Mouse (Mus musculus): ENCODE results near the gene Tmem42.
A peak's percentile ranks its signal among the peaks of the same experiment; 100 is the strongest.

Tmem42 gene

DNA sequence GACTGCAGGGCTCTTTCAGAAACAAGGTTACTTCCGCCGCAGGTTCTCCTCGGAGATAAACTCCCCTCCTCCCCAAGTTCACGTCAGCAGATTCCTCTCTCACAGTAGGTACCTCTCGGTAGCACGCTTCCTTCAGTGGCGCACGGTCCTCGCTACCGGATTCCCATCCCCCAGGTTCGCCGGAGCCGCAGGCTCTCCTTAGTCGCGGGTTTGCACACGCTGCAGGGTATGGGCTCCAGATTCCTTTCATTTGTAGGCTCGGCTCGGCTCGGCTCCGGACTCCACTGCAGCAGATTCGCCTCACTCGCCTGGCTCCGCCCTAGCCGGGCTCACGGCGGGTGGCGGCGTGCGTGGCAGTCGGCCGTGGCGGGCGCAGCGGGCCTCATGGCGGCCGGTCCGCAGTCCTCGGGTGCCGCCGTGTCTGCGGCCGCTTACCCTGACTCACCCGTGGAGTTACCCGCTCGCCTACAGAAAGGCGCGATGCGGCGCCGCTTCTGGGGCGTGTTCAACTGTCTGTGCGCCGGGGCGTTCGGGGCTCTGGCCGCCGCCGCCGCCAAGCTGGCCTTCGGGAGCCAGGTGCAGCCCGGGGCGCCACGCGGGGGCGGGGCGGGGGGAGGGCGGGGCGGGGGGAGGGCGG, at the start of gene Tmem42:
Gene Tmem42 (plus strand): TSS at position 332 of the 637 bp plus-strand sequence.
- peak; percentile 85 to 87 for DNase-seq

DNA sequence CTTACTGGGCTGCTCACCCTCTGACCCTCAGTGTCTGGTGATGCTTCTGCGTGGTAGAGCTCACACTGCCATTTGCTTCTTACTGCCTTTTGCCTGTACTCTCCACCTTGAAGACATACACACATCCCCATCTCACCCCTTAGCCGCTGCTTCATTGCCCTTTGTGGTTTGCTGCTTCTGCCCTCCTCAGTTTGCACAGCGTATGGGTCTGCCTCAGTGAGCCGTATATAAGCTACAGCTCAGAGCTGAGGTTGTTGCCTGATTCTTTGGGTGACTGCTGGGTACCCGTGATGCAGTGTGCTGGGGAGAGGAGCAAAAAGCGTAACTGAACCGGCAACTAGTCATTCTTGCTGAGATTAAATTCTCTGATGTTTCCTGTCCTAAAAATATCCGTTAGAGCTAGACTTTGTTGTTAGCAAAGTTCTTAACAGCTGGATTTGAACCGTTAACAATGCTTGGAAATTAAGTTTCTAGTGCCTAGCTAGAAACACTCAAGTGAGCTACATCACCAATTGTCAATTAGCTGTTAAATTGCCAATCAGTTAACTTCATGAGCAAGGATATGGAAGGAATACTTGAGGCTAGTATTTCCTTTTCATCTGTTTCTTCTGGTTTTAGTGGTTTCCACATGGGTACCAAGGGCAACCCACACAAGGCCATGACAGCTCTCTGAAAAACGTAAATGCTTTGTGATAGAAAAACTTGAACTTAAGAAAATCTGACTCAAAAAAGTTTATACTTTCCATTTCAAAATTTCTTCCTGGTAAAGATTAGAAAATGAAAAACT, 22.5 kb upstream of the Tmem42 start:
- no peak for DNase-seq

DNA sequence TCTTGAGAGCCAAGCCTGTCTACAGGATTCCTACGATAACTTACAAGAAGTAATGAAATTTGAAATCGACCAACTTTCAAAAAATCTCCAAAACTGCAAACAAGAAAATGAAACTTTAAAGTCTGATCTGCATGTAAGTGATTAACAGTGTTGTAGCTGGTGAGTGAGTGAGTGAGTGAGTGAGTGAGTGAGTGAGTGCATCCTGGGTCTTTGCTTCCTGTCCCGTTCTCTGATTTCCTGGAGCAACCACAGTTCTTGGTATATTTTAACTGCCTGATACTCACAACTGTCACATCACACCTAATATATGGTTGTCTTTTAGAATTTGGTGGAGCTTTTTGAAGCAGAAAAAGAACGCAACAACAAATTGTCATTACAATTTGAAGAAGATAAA, 21.9 kb upstream of the Tmem42 start:
- DNase-seq: no peak

DNA sequence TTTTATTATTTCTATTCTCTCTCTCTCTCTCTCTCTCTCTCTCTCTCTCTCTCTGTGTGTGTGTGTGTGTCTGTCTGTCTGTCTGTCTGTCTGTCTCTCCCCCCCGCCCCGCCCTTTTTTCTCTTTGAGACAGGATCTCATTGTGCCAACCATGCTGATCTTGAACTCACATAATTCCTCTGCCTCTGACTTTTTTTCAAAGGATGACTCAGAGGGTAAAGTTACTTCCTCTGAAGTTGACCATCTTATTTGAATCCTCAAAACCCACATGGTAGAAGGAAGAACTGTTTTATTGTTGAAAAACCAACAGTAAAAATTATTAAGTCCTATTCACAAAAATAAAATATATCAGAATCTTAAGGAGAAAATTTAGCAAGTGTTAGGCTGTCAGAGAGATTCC, 16.4 kb upstream of the Tmem42 start:
- no peak for DNase-seq

DNA sequence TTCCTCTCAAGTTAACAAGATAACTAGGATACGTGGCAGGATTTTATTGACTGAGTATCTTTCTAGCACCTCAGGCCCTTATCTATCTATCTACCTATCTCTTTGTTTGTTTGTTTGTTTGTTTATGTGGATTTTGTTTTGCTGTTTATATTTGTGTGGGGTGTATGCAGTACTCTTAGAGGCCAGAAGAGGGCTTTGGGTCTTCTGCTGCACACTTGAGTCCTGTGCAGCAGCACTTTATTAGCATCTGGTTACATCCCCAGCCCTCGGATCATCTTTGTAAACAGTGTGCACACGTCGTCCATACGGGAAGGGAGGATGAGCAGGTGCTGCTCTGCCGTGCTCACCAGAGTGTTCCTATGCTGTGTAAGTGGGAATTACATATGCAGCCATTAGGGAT, 15.1 kb upstream of the Tmem42 start:
- DNase-seq: no peak

DNA sequence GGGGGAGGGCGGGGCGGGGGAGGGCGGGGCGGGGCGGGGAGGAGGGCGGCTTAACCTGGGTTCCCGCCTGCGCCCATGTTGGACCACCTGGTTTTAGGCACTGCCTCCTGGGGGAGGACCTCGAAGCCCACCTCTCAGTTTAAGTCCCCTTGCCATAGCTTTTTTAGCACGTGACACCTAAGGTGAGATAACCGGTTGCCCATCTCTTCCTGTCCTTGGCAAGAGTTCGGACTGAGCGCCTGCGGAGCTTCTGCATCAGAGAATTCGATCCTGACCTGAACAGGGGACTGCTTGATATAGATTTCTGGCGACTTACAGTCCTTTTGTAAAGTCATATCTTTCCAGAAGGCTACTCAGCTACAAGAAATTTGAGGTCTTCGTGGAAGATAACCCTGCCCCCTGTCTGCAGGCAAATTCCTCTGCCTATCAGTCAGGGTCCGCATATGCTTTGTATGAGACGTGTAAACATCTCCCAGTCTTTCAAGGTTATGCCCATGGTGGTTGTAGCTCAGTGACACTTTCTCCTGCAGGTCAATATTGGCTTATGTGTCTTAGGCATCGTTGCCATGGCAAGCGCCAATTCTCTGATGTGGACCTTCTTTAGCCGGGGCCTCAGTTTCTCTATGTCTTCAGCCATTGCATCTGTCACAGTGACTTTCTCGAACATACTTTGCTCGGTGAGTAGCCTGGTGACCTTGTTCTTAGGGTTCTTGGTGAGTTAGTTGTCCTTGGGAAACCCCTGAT, 682 bp downstream of the Tmem42 start:
- peak in 1 of 2 experiments; percentile 36 for DNase-seq

DNA sequence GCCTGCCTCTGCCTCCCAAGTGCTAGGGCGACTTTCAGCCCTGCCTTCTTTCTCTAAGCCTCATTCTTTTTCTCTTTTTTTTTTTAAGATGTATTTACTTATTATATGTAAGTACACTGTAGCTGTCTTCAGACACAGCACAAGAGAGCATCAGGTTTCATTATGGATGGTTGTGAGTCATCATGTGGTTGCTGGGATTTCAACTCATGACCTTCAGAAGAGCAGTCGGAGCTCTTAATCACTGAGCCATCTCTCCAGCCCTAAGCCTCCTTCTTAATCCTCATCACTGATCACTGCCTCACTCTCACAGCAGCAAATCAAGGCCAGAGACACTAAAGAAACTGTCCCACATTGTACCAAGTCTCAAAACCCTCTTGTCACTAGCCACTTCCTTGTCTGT, 3.1 kb downstream of the Tmem42 start:
- DNase-seq: no peak

DNA sequence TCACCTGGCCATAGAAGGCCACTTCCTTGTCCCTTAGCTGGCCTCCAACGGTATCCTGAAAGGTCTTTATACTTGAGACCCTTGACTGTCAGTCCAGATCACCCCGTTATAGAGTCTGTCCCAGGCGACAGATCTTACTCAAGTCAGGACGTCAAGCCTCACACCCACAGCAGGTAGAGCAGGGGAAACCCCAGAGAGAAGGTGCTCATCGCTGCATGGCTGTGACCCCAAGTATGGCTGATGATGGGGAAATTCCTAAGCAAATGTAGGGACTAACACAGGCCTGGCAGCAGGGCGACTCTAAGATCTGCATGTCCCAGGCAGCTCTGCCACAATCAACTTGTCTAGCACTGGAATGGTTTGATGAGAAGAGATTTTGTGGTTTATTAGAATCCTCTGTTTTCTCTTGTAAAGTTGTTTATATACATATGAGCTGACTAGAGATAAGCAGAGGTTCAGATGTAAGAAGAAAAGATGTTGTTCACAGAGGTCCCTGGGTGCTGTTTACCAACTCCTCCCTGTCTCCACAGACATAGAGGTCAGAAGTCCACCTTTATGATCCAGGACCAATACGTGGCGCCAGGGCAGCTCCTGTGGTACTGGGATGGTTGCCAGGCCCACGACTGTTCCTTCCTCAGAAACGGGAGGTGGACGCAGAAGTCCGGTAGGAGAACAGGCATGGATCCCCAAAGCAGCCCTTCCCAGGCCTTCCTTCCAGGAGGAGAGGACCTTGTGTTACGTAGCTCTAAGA, 10.5 kb downstream of the Tmem42 start:
- DNase-seq: no peak

DNA sequence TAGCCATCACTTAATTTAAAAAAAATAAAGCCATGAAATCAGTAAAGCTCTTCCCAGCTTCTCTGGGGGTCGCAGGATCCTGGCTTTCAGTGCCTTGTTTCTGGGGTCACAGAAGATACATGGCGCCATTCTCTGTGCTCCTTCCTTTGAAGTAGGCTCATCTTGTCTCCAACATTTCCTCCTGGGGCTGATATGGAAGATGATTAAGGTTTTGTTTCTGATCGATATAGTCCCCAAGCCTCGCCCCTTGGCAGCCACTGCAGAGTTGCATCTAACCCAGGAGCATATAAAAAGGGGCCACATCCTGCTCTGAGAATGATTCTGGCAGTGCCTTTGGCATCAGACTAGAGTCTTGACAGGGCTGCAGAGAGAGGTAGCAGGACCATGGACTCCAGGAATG, 13.3 kb downstream of the Tmem42 start, which contains the start of gene Tgm4:
Gene Tgm4 (plus strand): TSS at position 301 of the 400 bp plus-strand sequence.
- DNase-seq: no peak

DNA sequence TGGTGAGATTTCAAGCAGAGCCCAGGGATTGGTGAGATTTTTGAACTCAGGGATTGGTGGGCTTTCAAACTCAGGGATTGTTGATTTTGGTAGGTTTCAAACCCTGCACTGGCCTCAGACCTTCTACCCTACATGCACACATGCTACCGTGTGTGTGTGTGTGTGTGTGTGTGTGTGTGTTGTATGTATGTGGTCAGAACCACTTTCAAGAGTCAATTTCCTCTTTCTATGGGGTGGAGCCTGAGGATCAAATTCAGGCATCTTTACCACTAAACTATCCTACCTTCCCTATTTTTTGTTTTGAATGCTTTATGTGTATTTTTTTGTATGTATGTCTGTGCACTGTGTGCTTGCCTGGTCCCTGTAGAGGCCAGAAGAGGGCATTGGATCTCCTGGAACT, 26.5 kb downstream of the Tmem42 start:
- no peak for DNase-seq

DNA sequence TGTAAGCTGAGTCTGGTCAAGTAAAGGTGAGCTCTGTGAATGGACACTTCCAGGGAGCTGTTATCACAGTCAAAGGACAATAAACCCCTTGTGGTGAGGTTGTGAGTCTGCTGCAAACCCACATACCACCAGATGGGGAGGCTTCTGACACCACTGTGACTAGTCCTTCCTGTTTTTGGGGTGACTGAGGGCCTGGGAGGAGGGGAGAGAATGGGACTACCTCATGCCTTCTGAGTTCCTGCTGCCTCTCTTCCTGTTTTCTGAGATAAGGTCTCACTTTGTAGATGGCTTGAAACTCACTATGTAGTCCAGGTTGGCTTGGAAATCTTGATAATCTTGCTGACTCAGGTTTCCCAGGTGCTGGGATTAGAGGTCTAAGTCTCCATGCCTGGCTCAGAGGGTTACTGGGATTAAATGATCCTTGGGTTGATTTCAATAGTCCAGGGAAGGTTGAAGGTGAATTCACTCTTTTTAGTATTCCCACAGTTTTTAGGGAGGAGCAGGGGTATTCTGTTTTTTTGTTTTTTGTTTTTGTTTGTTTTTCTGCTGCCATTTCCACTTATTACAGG, 37.7 kb downstream of the Tmem42 start:
- no peak for DNase-seq

DNA sequence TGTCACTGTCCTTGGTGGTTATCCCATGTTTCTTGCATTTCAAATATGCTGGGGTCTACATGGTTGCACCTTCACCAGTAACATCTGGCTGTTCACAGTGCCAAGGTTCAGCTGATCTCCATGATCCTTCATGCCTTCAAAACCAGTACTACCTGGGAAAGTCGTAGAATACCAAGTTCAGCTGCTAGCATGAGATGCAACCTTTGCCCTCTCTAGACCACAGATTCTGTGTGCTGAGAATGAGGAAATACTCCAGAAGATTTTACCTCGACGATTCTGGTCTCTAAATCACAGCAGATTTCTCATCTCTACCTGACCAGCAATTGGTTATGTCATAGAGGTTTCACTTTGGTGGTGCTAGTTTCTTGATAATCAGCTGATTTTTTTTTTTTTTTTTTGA, 39.0 kb downstream of the Tmem42 start:
- DNase-seq: no peak

Data from kidney, adult 8-10 months (tissue).